Mouse (Mus musculus): ENCODE measurements around the gene Sema6d. TPM values are rescaled to one million over a fixed set of nuclear protein-coding genes. Genes with fewer than 3 reads are reported as not detected.
A peak's percentile ranks its signal among the peaks of the same experiment; 100 is the strongest.

Gene Sema6d
- polyA plus RNA-seq, 1 experiment from 2014 or later, result 19.0 TPM

- no peak overlapping the region for H3K4me2 ChIP-seq (ENCODE audit: low read depth, low read length)
- H3K27ac ChIP-seq (ENCODE audit: low read length), result no peak overlapping the region; the same call in 1 of the 2 replicates
- no peaks in the 10 kb centered on the region for H3K36me3 ChIP-seq (ENCODE audit: control insufficient read depth, insufficient read depth, low read length)
- H3K9me3 ChIP-seq (ENCODE audit: control insufficient read depth, low read length), result no peaks in the 10 kb centered on the region
- H3K4me3 ChIP-seq (ENCODE audit: low read length), result no peak overlapping the region
- H3K9ac ChIP-seq (ENCODE audit: low read length), result no peak overlapping the region
- H3K27me3 ChIP-seq (ENCODE audit: control insufficient read depth, insufficient read depth, low read depth, low read length), result no peaks in the 10 kb centered on the region
- 34% methylated on average over 5 of the region's 5 CpGs for WGBS
- ATAC-seq (ENCODE audit: low read depth), result no peak
- peaks cover 10% of the 10 kb centered on the region for H3K4me1 ChIP-seq (replicated peaks; ENCODE audit: control insufficient read depth, insufficient read depth, low read length)
Observed at GRCm38 (mm10) chr2:124101580-124101979, 11.8 kb downstream of the Sema6d start.

- no peak overlapping the region for H3K27ac ChIP-seq (ENCODE audit: low read length)
- ATAC-seq (ENCODE audit: low read depth), result peak; percentile 70
- no peak overlapping the region for H3K9ac ChIP-seq (ENCODE audit: low read length)
Observed at GRCm38 (mm10) chr2:124103277-124103676, 13.5 kb downstream of the Sema6d start.

GRCm38 (mm10) chr2:124118469-124119243, 28.9 kb downstream of the Sema6d start:
- H3K27ac ChIP-seq (ENCODE audit: low read length), result peak overlapping the region; percentile 48
- H3K9me3 ChIP-seq (ENCODE audit: control insufficient read depth, low read length), result no peaks in the 10 kb centered on the region
- no peaks in the 10 kb centered on the region for H3K27me3 ChIP-seq (ENCODE audit: control insufficient read depth, insufficient read depth, low read depth, low read length)
- WGBS, result 31% methylated on average over 11 of the region's 11 CpGs
- H3K9ac ChIP-seq (ENCODE audit: low read length), result no peak overlapping the region
- peak; percentile 56 for ATAC-seq (ENCODE audit: low read depth)
- H3K36me3 ChIP-seq (ENCODE audit: control insufficient read depth, insufficient read depth, low read length), result no peaks in the 10 kb centered on the region
- H3K4me3 ChIP-seq (ENCODE audit: low read length), result no peak overlapping the region
- no peak overlapping the region for H3K4me2 ChIP-seq (ENCODE audit: low read depth, low read length)
- no peaks in the 10 kb centered on the region for H3K4me1 ChIP-seq (replicated peaks; ENCODE audit: control insufficient read depth, insufficient read depth, low read length)

More at GRCm38 (mm10) chr2:124103277-124103676, 13.5 kb downstream of the Sema6d start:
- H3K27me3 ChIP-seq (ENCODE audit: control insufficient read depth, insufficient read depth, low read depth, low read length), result no peaks in the 10 kb centered on the region
- no peaks in the 10 kb centered on the region for H3K9me3 ChIP-seq (ENCODE audit: control insufficient read depth, low read length)
- no peak overlapping the region for H3K4me2 ChIP-seq (ENCODE audit: low read depth, low read length)
- H3K4me1 ChIP-seq (replicated peaks; ENCODE audit: control insufficient read depth, insufficient read depth, low read length), result peaks cover 10% of the 10 kb centered on the region
- no peaks in the 10 kb centered on the region for H3K36me3 ChIP-seq (ENCODE audit: control insufficient read depth, insufficient read depth, low read length)
- H3K4me3 ChIP-seq (ENCODE audit: low read length), result no peak overlapping the region

GRCm38 (mm10) chr2:124120355-124120754, 30.6 kb downstream of the Sema6d start:
- Histone ChIP-seq H3K27ac (ENCODE audit: low read length) (no peak overlapping the region), H3K4me2 (ENCODE audit: low read depth, low read length) (no peak overlapping the region)
- 62% methylated on average over 1 of the region's 1 CpGs for WGBS

GRCm38 (mm10) chr2:124121539-124121938, 31.8 kb downstream of the Sema6d start:
- 30% methylated on average over 2 of the region's 2 CpGs for WGBS
- ATAC-seq (ENCODE audit: low read depth), result peak; percentile 78
- H3K4me3 ChIP-seq (ENCODE audit: low read length), result no peak overlapping the region
- H3K9me3 ChIP-seq (ENCODE audit: control insufficient read depth, low read length), result no peaks in the 10 kb centered on the region
- H3K36me3 ChIP-seq (ENCODE audit: control insufficient read depth, insufficient read depth, low read length), result no peaks in the 10 kb centered on the region
- H3K4me2 ChIP-seq (ENCODE audit: low read depth, low read length), result no peak overlapping the region
- H3K9ac ChIP-seq (ENCODE audit: low read length), result no peak overlapping the region
- H3K27me3 ChIP-seq (ENCODE audit: control insufficient read depth, insufficient read depth, low read depth, low read length), result no peaks in the 10 kb centered on the region
- no peaks in the 10 kb centered on the region for H3K4me1 ChIP-seq (replicated peaks; ENCODE audit: control insufficient read depth, insufficient read depth, low read length)
- no peak overlapping the region for H3K27ac ChIP-seq (ENCODE audit: low read length)

More at GRCm38 (mm10) chr2:124120355-124120754, 30.6 kb downstream of the Sema6d start:
- no peak overlapping the region for H3K4me3 ChIP-seq (ENCODE audit: low read length)
- H3K9ac ChIP-seq (ENCODE audit: low read length), result no peak overlapping the region
- no peaks in the 10 kb centered on the region for H3K4me1 ChIP-seq (replicated peaks; ENCODE audit: control insufficient read depth, insufficient read depth, low read length)
- no peak for ATAC-seq (ENCODE audit: low read depth)
- H3K36me3 ChIP-seq (ENCODE audit: control insufficient read depth, insufficient read depth, low read length), result no peaks in the 10 kb centered on the region
- no peaks in the 10 kb centered on the region for H3K9me3 ChIP-seq (ENCODE audit: control insufficient read depth, low read length)
- H3K27me3 ChIP-seq (ENCODE audit: control insufficient read depth, insufficient read depth, low read depth, low read length), result no peaks in the 10 kb centered on the region

- Histone ChIP-seq H3K4me2 (ENCODE audit: low read depth, low read length) (no peak overlapping the region), H3K36me3 (ENCODE audit: control insufficient read depth, insufficient read depth, low read length) (no peaks in the 10 kb centered on the region), H3K9me3 (ENCODE audit: control insufficient read depth, low read length) (no peaks in the 10 kb centered on the region), H3K27ac (ENCODE audit: low read length) (no peak overlapping the region), H3K4me1 (replicated peaks; ENCODE audit: control insufficient read depth, insufficient read depth, low read length) (0 out of 2 replicates have a peak, but pooled peaks cover 3% of the 10 kb centered on the region), H3K4me3 (ENCODE audit: low read length) (no peak overlapping the region), H3K9ac (ENCODE audit: low read length) (no peak overlapping the region), H3K27me3 (ENCODE audit: control insufficient read depth, insufficient read depth, low read depth, low read length) (no peaks in the 10 kb centered on the region)
- WGBS, result 82% methylated on average over 7 of the region's 7 CpGs
- no peak for ATAC-seq (ENCODE audit: low read depth)
Observed at GRCm38 (mm10) chr2:124125504-124125903, 35.7 kb downstream of the Sema6d start.

GRCm38 (mm10) chr2:124126853-124127252, 37.1 kb downstream of the Sema6d start:
- 18% methylated on average over 3 of the region's 3 CpGs for WGBS
- Histone ChIP-seq H3K36me3 (ENCODE audit: control insufficient read depth, insufficient read depth, low read length) (no peaks in the 10 kb centered on the region), H3K9me3 (ENCODE audit: control insufficient read depth, low read length) (no peaks in the 10 kb centered on the region), H3K9ac (ENCODE audit: low read length) (no peak overlapping the region), H3K27me3 (ENCODE audit: control insufficient read depth, insufficient read depth, low read depth, low read length) (no peaks in the 10 kb centered on the region), H3K4me1 (replicated peaks; ENCODE audit: control insufficient read depth, insufficient read depth, low read length) (0 out of 2 replicates have a peak, but pooled peaks cover 3% of the 10 kb centered on the region), H3K4me3 (ENCODE audit: low read length) (no peak overlapping the region), H3K27ac (ENCODE audit: low read length) (no peak overlapping the region), H3K4me2 (ENCODE audit: low read depth, low read length) (no peak overlapping the region)
- peak; percentile 68 for ATAC-seq (ENCODE audit: low read depth)

- H3K27me3 ChIP-seq (ENCODE audit: control insufficient read depth, insufficient read depth, low read depth, low read length), result no peaks in the 10 kb centered on the region
- no peak overlapping the region for H3K27ac ChIP-seq (ENCODE audit: low read length)
- no peaks in the 10 kb centered on the region for H3K9me3 ChIP-seq (ENCODE audit: control insufficient read depth, low read length)
- WGBS, result 43% methylated on average over 2 of the region's 2 CpGs
- no peak for ATAC-seq (ENCODE audit: low read depth)
- H3K9ac ChIP-seq (ENCODE audit: low read length), result no peak overlapping the region
- H3K4me2 ChIP-seq (ENCODE audit: low read depth, low read length), result no peak overlapping the region
- no peaks in the 10 kb centered on the region for H3K36me3 ChIP-seq (ENCODE audit: control insufficient read depth, insufficient read depth, low read length)
- H3K4me1 ChIP-seq (replicated peaks; ENCODE audit: control insufficient read depth, insufficient read depth, low read length), result 0 out of 2 replicates have a peak, but pooled peaks cover 3% of the 10 kb centered on the region
- H3K4me3 ChIP-seq (ENCODE audit: low read length), result no peak overlapping the region
Observed at GRCm38 (mm10) chr2:124130876-124131275, 41.1 kb downstream of the Sema6d start.

GRCm38 (mm10) chr2:124141510-124142044, 51.8 kb downstream of the Sema6d start:
- WGBS, result 62% methylated on average over 3 of the region's 3 CpGs
- no peak overlapping the region for H3K4me2 ChIP-seq (ENCODE audit: low read depth, low read length)
- no peaks in the 10 kb centered on the region for H3K36me3 ChIP-seq (ENCODE audit: control insufficient read depth, insufficient read depth, low read length)
- ATAC-seq (ENCODE audit: low read depth), result no peak
- no peak overlapping the region for H3K4me3 ChIP-seq (ENCODE audit: low read length)
- H3K9me3 ChIP-seq (ENCODE audit: control insufficient read depth, low read length), result no peaks in the 10 kb centered on the region
- no peaks in the 10 kb centered on the region for H3K27me3 ChIP-seq (ENCODE audit: control insufficient read depth, insufficient read depth, low read depth, low read length)
- H3K9ac ChIP-seq (ENCODE audit: low read length), result no peak overlapping the region
- no peak overlapping the region for H3K27ac ChIP-seq (ENCODE audit: low read length)
- no peaks in the 10 kb centered on the region for H3K4me1 ChIP-seq (replicated peaks; ENCODE audit: control insufficient read depth, insufficient read depth, low read length)

All from lung, embryonic 16.5 days (tissue).